Mouse (Mus musculus) kidney, embryonic 14.5 days (tissue): ENCODE results near the gene Tbc1d16. TPM values are rescaled to one million over a fixed set of nuclear protein-coding genes. Genes with fewer than 3 reads are reported as not detected.
"Not testable (repeated sequence)": the region's sequence is repeated elsewhere in the genome, so short reads cannot be mapped to it uniquely, and the experiment has no call there.

Source experiments
- ATAC-seq: fragments of 200-750 bp; cut with Nextera tagmentation; 2 replicates; pipeline ENCODE4 v1.8.0; 2017; ENCODE audit warnings: moderate number of reproducible peaks, mild to moderate bottlenecking, moderate TSS enrichment, moderate library complexity; ENCODE audit not compliant: low FRiP score, low TSS enrichment
- H3K27ac ChIP-seq: fragments of 300-500 bp; sonication (generic); 2 replicates; pipeline ENCODE4 v1.5.1; 2014; ENCODE audit warnings: low read depth, mild to moderate bottlenecking, low read length, moderate library complexity, mixed read lengths
- H3K27me3 ChIP-seq: fragments of 300-500 bp; sonication (generic); 2 replicates; pipeline ENCODE4 v1.6.1; 2014; ENCODE audit warnings: mild to moderate bottlenecking, low read length; ENCODE audit not compliant: control insufficient read depth, insufficient read depth
- H3K36me3 ChIP-seq: fragments of 300-500 bp; sonication (generic); 2 replicates; pipeline ENCODE4 v1.6.1; 2014; ENCODE audit warnings: low read length, mixed read lengths; ENCODE audit not compliant: control insufficient read depth, insufficient read depth
- H3K4me1 ChIP-seq: fragments of 300-500 bp; sonication (generic); 2 replicates; pipeline ENCODE4 v1.6.1; 2014; ENCODE audit warnings: low read length, mixed read lengths; ENCODE audit not compliant: control insufficient read depth, insufficient read depth
- H3K4me2 ChIP-seq: fragments of 300-500 bp; sonication (generic); replicated peaks from 2 replicates; pipeline ENCODE4 v1.6.1; 2014; ENCODE audit warnings: low read depth, mild to moderate bottlenecking, low read length
- H3K4me3 ChIP-seq: fragments of 300-500 bp; sonication (generic); 2 replicates; pipeline ENCODE4 v1.5.1; 2014; ENCODE audit warnings: mild to moderate bottlenecking, low read length
- H3K9ac ChIP-seq: fragments of 300-500 bp; sonication (generic); 2 replicates; pipeline ENCODE4 v1.6.1; 2014; ENCODE audit warnings: low read depth, mild to moderate bottlenecking, low read length, moderate library complexity
- H3K9me3 ChIP-seq: fragments of 300-500 bp; sonication (generic); 2 replicates; pipeline ENCODE4 v1.6.1; 2016; ENCODE audit warnings: low read length; ENCODE audit not compliant: control insufficient read depth
- WGBS: fragments of 180-500 bp; shearing (Covaris S2); extraction: QIAGEN DNeasy Blood & Tissue Kit; methylation state at CpG from one replicate; pipeline ENCODE4 v1.1.7; 2014; 5-methylcytosine and 5-hydroxymethylcytosine counted together
- polyA plus RNA-seq: library from polyadenylated mRNA; unstranded; fragments of >200 nt; fragmentation: Nextera tagmentation; extraction: Ambion mirVana; gene quantifications from 2 replicates; pipeline ENCODE4 v1.2.1, GENCODE M21; 2014

The Tbc1d16 gene
- polyA plus RNA-seq, 1 experiment from 2014 or later: 13.0 TPM

DNA sequence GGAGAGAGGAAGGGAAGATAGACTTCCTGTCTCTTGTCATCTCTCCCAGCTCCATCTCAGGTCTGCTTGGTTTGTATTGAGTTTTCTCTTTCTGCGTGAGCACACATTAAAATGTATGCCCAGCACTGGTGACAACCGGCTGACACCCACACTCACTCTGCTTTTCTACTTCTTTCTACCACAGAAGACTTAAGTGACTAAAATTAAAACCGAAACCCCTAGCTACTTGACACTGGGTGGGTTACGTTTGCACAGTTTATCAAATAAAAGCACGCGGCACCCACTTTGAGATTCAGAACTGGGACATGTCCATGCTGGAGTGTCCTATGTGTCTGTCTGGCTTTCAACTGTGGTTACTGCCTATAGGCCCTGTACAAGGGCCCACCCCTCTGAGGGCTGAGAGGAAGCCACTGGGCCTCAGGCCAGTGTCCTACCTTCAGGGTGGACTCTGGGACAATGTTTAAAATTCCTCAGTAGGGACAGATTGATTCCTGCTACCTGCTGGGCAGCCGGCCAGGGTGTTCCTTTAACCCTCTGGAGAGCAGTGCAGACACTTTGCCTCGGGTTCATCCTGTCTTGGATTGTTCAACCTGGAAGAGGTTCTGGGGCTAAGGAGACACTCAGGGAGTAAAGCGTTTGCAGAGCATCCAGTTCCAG, 118.8 kb downstream of the Tbc1d16 start:
- 77% methylated on average over 9 of the region's 9 CpGs for WGBS
- no peak overlapping the region for H3K27ac ChIP-seq

DNA sequence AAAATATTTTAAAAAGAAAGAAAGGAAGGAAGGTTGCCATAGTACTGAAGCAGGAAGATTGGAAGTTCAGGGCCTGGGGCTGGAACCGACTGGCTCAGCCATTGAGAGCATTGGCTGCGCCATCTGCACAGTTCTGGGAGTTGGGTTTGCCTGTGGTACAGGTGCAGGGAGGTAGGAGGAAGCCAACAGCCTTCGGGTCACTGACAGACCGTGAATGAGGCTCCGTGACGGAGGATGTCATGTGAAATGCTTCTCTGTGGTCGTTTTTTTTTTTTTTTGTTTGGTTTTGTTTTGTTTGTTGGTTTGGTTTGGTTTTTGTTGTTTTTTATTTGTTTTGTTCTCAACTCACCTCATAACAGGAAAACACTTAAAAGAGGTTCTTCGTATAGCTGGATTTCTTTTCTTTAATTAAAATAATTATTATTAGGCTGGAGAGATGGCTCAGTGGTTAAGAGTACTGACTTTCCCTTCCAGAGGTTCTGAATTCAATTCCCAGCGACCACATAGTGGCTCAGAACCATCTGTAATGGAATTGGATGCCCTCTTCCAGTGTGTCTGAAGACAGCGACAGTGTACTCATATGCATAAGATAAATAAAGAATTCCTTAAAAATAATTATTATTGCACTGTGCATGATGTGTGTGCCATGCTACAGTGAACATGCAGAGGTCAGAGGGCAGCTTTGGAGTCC, 119.6 kb downstream of the Tbc1d16 start:
- Histone ChIP-seq H3K4me2 (no peak overlapping the region), H3K4me3 (no peak overlapping the region), H3K4me1 (no peaks in the 10 kb centered on the region), H3K27ac (no peak overlapping the region), H3K9ac (no peak overlapping the region), H3K9me3 (no peaks in the 10 kb centered on the region), H3K27me3 (no peaks in the 10 kb centered on the region), H3K36me3 (no peaks in the 10 kb centered on the region)
- WGBS: 77% methylated on average over 10 of the region's 10 CpGs
- no peak for ATAC-seq

More for the DNA sequence above, 118.8 kb downstream of the Tbc1d16 start:
- no peak overlapping the region for H3K4me2 ChIP-seq
- no peaks in the 10 kb centered on the region for H3K27me3 ChIP-seq
- ATAC-seq: no peak
- no peaks in the 10 kb centered on the region for H3K36me3 ChIP-seq
- H3K4me1 ChIP-seq: no peaks in the 10 kb centered on the region
- no peak overlapping the region for H3K4me3 ChIP-seq
- no peaks in the 10 kb centered on the region for H3K9me3 ChIP-seq
- H3K9ac ChIP-seq: no peak overlapping the region

DNA sequence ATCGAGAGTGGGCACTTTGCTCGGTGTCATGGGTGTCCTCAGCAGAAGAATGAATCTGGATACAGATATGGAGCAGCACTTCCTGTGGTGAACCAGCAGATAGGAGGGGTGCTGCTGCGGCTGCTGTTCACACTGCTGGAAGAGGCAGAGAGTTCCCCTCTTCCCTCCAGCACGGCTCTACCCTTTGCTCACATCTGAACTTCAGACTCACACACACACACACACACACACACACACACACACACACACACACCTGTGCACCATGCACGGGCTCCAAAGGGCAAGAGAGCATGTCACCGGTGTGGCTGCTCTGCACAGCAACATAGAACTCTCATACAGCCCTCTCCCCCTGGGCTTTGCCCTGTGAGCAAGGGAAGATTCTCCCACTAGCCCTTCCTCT, 122.0 kb downstream of the Tbc1d16 start:
- Histone ChIP-seq H3K4me3 (no peak overlapping the region), H3K27ac (no peak overlapping the region), H3K27me3 (no peaks in the 10 kb centered on the region), H3K4me1 (no peaks in the 10 kb centered on the region), H3K36me3 (no peaks in the 10 kb centered on the region), H3K9ac (no peak overlapping the region), H3K9me3 (no peaks in the 10 kb centered on the region), H3K4me2 (no peak overlapping the region)
- no peak for ATAC-seq
- 55% methylated on average over 6 of the region's 6 CpGs for WGBS

DNA sequence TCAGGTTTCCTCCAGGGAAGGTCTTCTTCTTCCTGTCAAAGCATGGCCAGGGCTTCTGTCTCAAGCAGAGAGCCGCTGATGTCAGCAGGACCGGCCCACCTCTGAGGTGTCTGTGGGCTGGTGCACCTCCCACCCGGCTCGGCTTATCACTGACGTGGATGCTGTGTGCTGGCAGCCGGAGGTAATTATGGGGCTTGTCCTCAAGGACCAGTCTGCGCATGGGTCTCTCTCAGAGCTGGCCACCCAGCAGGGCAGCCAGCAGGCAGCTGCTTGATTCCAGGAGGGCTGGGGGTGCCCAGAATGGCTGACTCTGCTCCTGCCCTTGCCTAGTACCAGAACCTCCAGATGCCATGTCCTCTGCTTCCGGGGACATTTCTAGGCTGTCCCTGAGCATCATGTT, 122.6 kb downstream of the Tbc1d16 start:
- ATAC-seq: peak; percentile 29; the same call in 1 of the 2 replicates
- H3K4me2 ChIP-seq: no peak overlapping the region

DNA sequence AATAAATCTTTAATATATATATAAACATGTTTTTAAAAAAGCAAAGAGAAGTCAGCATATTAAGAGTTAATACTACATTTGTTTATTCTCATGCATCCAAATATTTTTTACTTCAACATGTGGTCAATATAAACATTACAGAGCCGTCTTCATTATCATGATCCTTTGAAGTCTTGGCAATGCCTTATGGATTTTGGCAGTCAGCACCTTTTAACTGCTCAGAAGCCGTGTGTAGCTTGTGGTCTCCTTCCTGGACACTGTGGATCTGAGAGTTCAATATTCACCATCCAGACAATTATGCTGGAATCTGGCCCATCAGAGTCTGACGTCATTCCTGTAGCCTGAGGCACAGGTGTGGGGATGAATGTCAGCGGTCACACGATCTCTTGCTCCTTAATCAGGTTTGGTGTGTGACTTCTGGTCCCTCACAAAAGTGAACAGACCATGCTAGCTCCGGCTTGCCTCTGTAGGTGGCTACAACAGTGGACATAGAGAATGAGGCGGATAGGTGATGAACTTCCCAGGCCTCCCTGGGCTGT, 123.2 kb downstream of the Tbc1d16 start:
- no peak for ATAC-seq

More for the DNA sequence above, 122.6 kb downstream of the Tbc1d16 start:
- Histone ChIP-seq H3K4me3 (no peak overlapping the region), H3K36me3 (no peaks in the 10 kb centered on the region), H3K27me3 (no peaks in the 10 kb centered on the region), H3K9ac (no peak overlapping the region), H3K9me3 (no peaks in the 10 kb centered on the region), H3K4me1 (no peaks in the 10 kb centered on the region), H3K27ac (no peak overlapping the region)
- 40% methylated on average over 8 of the region's 8 CpGs for WGBS

DNA sequence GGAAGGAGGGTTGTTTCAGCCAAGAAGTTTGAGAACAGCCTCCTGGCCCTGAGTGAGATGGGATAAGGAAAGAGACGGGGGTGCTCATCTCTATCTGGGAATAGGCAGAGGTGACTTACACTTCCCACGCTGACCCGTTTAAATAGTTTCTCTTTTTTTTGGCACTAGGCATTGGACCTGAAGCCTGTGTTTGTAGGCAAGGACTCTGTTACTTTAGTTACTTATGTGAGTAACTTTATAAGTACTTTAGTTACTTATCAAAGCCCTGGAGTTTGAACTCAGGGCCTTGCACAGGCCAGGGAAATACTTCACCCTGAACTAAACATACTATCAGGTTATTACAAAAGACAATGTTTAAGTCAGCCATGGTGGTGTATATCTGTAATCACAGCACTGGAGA, 124.3 kb downstream of the Tbc1d16 start:
- Histone ChIP-seq H3K9me3 (no peaks in the 10 kb centered on the region), H3K4me1 (no peaks in the 10 kb centered on the region), H3K27me3 (no peaks in the 10 kb centered on the region), H3K4me3 (no peak overlapping the region), H3K27ac (no peak overlapping the region), H3K9ac (no peak overlapping the region), H3K4me2 (no peak overlapping the region), H3K36me3 (no peaks in the 10 kb centered on the region)
- no peak for ATAC-seq
- WGBS: 86% methylated on average over 3 of the region's 3 CpGs

More for the DNA sequence above, 123.2 kb downstream of the Tbc1d16 start:
- H3K9me3 ChIP-seq: no peaks in the 10 kb centered on the region
- H3K27me3 ChIP-seq: no peaks in the 10 kb centered on the region
- no peak overlapping the region for H3K4me2 ChIP-seq
- no peak overlapping the region for H3K4me3 ChIP-seq
- WGBS: 71% methylated on average over 7 of the region's 7 CpGs
- no peak overlapping the region for H3K27ac ChIP-seq
- H3K9ac ChIP-seq: no peak overlapping the region
- no peaks in the 10 kb centered on the region for H3K36me3 ChIP-seq
- H3K4me1 ChIP-seq: no peaks in the 10 kb centered on the region

DNA sequence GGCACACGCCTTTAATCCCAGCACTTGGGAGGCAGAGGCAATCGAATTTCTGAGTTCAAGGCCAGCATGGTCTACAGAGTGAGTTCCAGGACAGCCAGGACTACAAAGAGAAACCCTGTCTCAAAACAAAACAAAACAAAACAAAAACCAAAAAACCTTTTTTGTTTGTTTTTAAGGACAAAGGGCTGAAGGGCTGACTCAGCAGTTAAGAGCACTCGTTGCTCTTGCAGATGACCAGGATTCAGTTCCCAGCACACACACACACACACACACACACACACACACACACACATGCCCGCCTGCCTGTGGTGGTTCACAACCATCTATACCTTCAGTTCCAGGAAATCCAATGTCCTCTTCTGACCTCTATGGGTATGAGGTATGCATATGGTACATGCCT, 127.9 kb downstream of the Tbc1d16 start:
- ATAC-seq, H3K27me3 ChIP-seq, H3K36me3 ChIP-seq, H3K4me3 ChIP-seq, H3K4me2 ChIP-seq, H3K4me1 ChIP-seq, H3K9me3 ChIP-seq, H3K27ac ChIP-seq, H3K9ac ChIP-seq: not testable (repeated sequence)
- WGBS: 78% methylated on average over 4 of the region's 4 CpGs

DNA sequence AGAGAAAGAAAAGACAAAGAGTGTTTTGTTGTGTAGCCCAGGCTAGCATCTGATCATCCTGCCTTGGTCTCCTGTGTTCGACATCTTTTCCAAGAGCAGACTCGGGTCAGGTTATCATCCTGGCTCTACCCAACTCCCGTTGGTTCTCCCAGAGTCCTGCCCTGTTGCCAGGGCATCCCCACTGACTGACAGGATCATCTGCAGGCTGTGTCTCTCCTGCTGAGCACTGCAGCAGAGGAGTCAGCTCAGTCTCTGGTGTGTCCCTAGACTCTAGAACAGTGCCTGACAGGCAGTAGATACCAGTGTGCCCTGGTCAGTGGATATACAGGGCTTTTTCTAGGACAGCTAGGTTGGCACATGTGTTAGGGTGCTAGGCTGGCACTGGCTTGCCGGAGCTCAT, 130.1 kb downstream of the Tbc1d16 start:
- Histone ChIP-seq H3K9me3 (no peaks in the 10 kb centered on the region), H3K4me1 (no peaks in the 10 kb centered on the region), H3K36me3 (no peaks in the 10 kb centered on the region), H3K4me3 (no peak overlapping the region), H3K9ac (no peak overlapping the region), H3K4me2 (no peak overlapping the region), H3K27ac (no peak overlapping the region), H3K27me3 (no peaks in the 10 kb centered on the region)
- ATAC-seq: no peak
- WGBS: 73% methylated on average over 4 of the region's 4 CpGs

DNA sequence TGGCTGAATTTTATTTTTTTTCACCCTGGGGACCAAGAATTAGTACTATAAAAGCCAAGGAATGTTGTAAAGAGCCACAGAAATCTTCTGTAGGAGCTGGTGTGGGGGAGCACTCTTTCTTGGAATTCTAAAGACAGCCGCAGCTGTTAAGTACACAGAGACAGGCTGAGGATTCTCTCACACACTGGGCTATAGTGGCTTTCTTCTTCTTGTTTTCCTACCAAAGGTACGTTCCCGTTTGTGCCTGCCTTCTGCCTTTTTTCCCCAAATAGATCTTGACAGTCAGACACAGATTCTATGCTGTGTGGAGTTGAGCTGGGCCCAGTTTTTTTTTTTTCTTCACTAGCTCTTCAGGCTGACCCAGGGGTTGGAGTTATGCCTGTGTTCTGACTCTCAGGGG, 132.9 kb downstream of the Tbc1d16 start:
- no peak overlapping the region for H3K27ac ChIP-seq

More for the DNA sequence above, 132.9 kb downstream of the Tbc1d16 start:
- H3K9ac ChIP-seq: no peak overlapping the region
- peaks cover 1% of the 10 kb centered on the region; the same call in 1 of the 2 replicates for H3K27me3 ChIP-seq
- no peak overlapping the region for H3K4me2 ChIP-seq
- no peak for ATAC-seq
- H3K36me3 ChIP-seq: no peaks in the 10 kb centered on the region
- no peak overlapping the region for H3K4me3 ChIP-seq
- H3K9me3 ChIP-seq: no peaks in the 10 kb centered on the region
- WGBS: 56% methylated on average over 3 of the region's 3 CpGs
- peaks cover 4% of the 10 kb centered on the region; the same call in 1 of the 2 replicates for H3K4me1 ChIP-seq
